Mouse (Mus musculus): ENCODE results near the gene Med15.

- TF ChIP-seq CTCF (IDR thresholded peaks at IDR 0.05; ENCODE audit: insufficient read depth, low read length) (no peak), POLR2A (IDR thresholded peaks at IDR 0.05; ENCODE audit: borderline replicate concordance, extremely low read depth, low read depth, low read length) (no peak)
Observed at GRCm38 (mm10) chr16:17647156-17647555, 85.5 kb downstream of the Med15 start.
